Mouse (Mus musculus): Measurements from ENCODE around the gene Pkd1.
A peak's percentile ranks its signal among the peaks of the same experiment; 100 is the strongest.

- no peak for TF ChIP-seq POLR2A (IDR thresholded peaks at IDR 0.05; ENCODE audit: extremely low read depth, insufficient read depth, low read length)
- TF ChIP-seq CTCF (IDR thresholded peaks at IDR 0.05; ENCODE audit: extremely low read depth, insufficient read depth, low read length): peak; percentile 32; the same call in 1 of the 2 replicates
Observed at GRCm38 (mm10) chr17:24538950-24539349, 10.7 kb upstream of the Pkd1 start.

All from cortical plate, adult 2 months (tissue).